Mouse (Mus musculus): ENCODE data around the gene Smco3. TPM values are rescaled to one million over a fixed set of nuclear protein-coding genes. Genes with fewer than 3 reads are reported as not detected.

The Smco3 gene
- total and polyA plus RNA-seq, 2 experiments = not detected

GRCm38 (mm10) chr6:136795850-136796249 is 39.4 kb downstream of the Smco3 start:
- Histone ChIP-seq H3K79me2 (ENCODE audit: control insufficient read depth, insufficient read depth, low read length) (no peaks in the 10 kb centered on the region), H3K27me3 (ENCODE audit: control insufficient read depth, insufficient read depth, low read length) (no peaks in the 10 kb centered on the region), H3K4me3 (ENCODE audit: insufficient read depth, low read depth, low read length) (no peak overlapping the region), H3K27ac (replicated peaks; ENCODE audit: insufficient read depth, low read depth, low read length) (no peak overlapping the region), H3K9ac (ENCODE audit: low read depth, low read length) (no peak overlapping the region), H3K4me1 (ENCODE audit: control insufficient read depth, insufficient read depth, low read length) (no peaks in the 10 kb centered on the region), H3K36me3 (ENCODE audit: control insufficient read depth, insufficient read depth, low read length) (no peaks in the 10 kb centered on the region)
- no peak for DNase-seq (ENCODE audit: extremely low read depth, low read depth, low spot score)
- 84% methylated on average over 6 of the region's 6 CpGs for WGBS
- TF ChIP-seq CTCF (IDR thresholded peaks at IDR 0.05; ENCODE audit: low read depth, low read length) (no peak), POLR2A (IDR thresholded peaks at IDR 0.05; ENCODE audit: extremely low read depth, insufficient read depth, low read length) (no peak)

GRCm38 (mm10) chr6:136795110-136795509 is 40.1 kb downstream of the Smco3 start:
- Histone ChIP-seq H3K9ac (ENCODE audit: low read depth, low read length) (no peak overlapping the region), H3K4me1 (ENCODE audit: control insufficient read depth, insufficient read depth, low read length) (no peaks in the 10 kb centered on the region), H3K4me3 (ENCODE audit: insufficient read depth, low read depth, low read length) (no peak overlapping the region), H3K27ac (replicated peaks; ENCODE audit: insufficient read depth, low read depth, low read length) (no peak overlapping the region), H3K27me3 (ENCODE audit: control insufficient read depth, insufficient read depth, low read length) (no peaks in the 10 kb centered on the region), H3K36me3 (ENCODE audit: control insufficient read depth, insufficient read depth, low read length) (no peaks in the 10 kb centered on the region), H3K79me2 (ENCODE audit: control insufficient read depth, insufficient read depth, low read length) (no peaks in the 10 kb centered on the region)
- DNase-seq (ENCODE audit: extremely low read depth, low read depth, low spot score) = no peak
- WGBS = 100% methylated on average over 1 of the region's 1 CpGs
- TF ChIP-seq POLR2A (IDR thresholded peaks at IDR 0.05; ENCODE audit: extremely low read depth, insufficient read depth, low read length) (no peak), CTCF (IDR thresholded peaks at IDR 0.05; ENCODE audit: low read depth, low read length) (no peak)

- DNase-seq (ENCODE audit: extremely low read depth, low read depth, low spot score) = no peak
- no peak for TF ChIP-seq CTCF (IDR thresholded peaks at IDR 0.05; ENCODE audit: low read depth, low read length)
- no peak for TF ChIP-seq POLR2A (IDR thresholded peaks at IDR 0.05; ENCODE audit: extremely low read depth, insufficient read depth, low read length)
- no peaks in the 10 kb centered on the region for H3K4me1 ChIP-seq (ENCODE audit: control insufficient read depth, insufficient read depth, low read length)
Measured at GRCm38 (mm10) chr6:136793831-136794525, 41.3 kb downstream of the Smco3 start.

GRCm38 (mm10) chr6:136792884-136793758 is 42.1 kb downstream of the Smco3 start:
- TF ChIP-seq POLR2A (IDR thresholded peaks at IDR 0.05; ENCODE audit: extremely low read depth, insufficient read depth, low read length) = no peak
- no peak for TF ChIP-seq CTCF (IDR thresholded peaks at IDR 0.05; ENCODE audit: low read depth, low read length)
- H3K9ac ChIP-seq (ENCODE audit: low read depth, low read length) = no peak overlapping the region
- 49% methylated on average over 16 of the region's 16 CpGs for WGBS

More at GRCm38 (mm10) chr6:136793831-136794525, 41.3 kb downstream of the Smco3 start:
- WGBS = 2% methylated on average over 24 of the region's 24 CpGs
- Histone ChIP-seq H3K27ac (replicated peaks; ENCODE audit: insufficient read depth, low read depth, low read length) (no peak overlapping the region), H3K79me2 (ENCODE audit: control insufficient read depth, insufficient read depth, low read length) (no peaks in the 10 kb centered on the region), H3K27me3 (ENCODE audit: control insufficient read depth, insufficient read depth, low read length) (no peaks in the 10 kb centered on the region), H3K4me3 (ENCODE audit: insufficient read depth, low read depth, low read length) (peak overlapping the region; percentile 22), H3K9ac (ENCODE audit: low read depth, low read length) (no peak overlapping the region), H3K36me3 (ENCODE audit: control insufficient read depth, insufficient read depth, low read length) (no peaks in the 10 kb centered on the region)

GRCm38 (mm10) chr6:136789391-136789971 is 45.8 kb downstream of the Smco3 start:
- no peak for TF ChIP-seq CTCF (IDR thresholded peaks at IDR 0.05; ENCODE audit: low read depth, low read length)
- TF ChIP-seq POLR2A (IDR thresholded peaks at IDR 0.05; ENCODE audit: extremely low read depth, insufficient read depth, low read length) = no peak
- no peak overlapping the region for H3K27ac ChIP-seq (replicated peaks; ENCODE audit: insufficient read depth, low read depth, low read length)
- H3K4me1 ChIP-seq (ENCODE audit: control insufficient read depth, insufficient read depth, low read length) = no peaks in the 10 kb centered on the region
- no peak overlapping the region for H3K9ac ChIP-seq (ENCODE audit: low read depth, low read length)
- H3K79me2 ChIP-seq (ENCODE audit: control insufficient read depth, insufficient read depth, low read length) = no peaks in the 10 kb centered on the region
- no peaks in the 10 kb centered on the region for H3K27me3 ChIP-seq (ENCODE audit: control insufficient read depth, insufficient read depth, low read length)
- 68% methylated on average over 5 of the region's 5 CpGs for WGBS
- no peak overlapping the region for H3K4me3 ChIP-seq (ENCODE audit: insufficient read depth, low read depth, low read length)
- H3K36me3 ChIP-seq (ENCODE audit: control insufficient read depth, insufficient read depth, low read length) = no peaks in the 10 kb centered on the region
- peak; percentile 26 for DNase-seq (ENCODE audit: extremely low read depth, low read depth, low spot score)

More at GRCm38 (mm10) chr6:136792884-136793758, 42.1 kb downstream of the Smco3 start:
- no peak for DNase-seq (ENCODE audit: extremely low read depth, low read depth, low spot score)
- H3K27me3 ChIP-seq (ENCODE audit: control insufficient read depth, insufficient read depth, low read length) = no peaks in the 10 kb centered on the region
- no peaks in the 10 kb centered on the region for H3K4me1 ChIP-seq (ENCODE audit: control insufficient read depth, insufficient read depth, low read length)
- no peak overlapping the region for H3K4me3 ChIP-seq (ENCODE audit: insufficient read depth, low read depth, low read length)
- no peaks in the 10 kb centered on the region for H3K36me3 ChIP-seq (ENCODE audit: control insufficient read depth, insufficient read depth, low read length)
- H3K79me2 ChIP-seq (ENCODE audit: control insufficient read depth, insufficient read depth, low read length) = no peaks in the 10 kb centered on the region
- no peak overlapping the region for H3K27ac ChIP-seq (replicated peaks; ENCODE audit: insufficient read depth, low read depth, low read length)
